Mouse (Mus musculus) neural tube, embryonic 14.5 days (tissue): Measurements from ENCODE around the gene Dnajc13. TPM values are rescaled to one million over a fixed set of nuclear protein-coding genes. Genes with fewer than 3 reads are reported as not detected.

Source experiments
- ATAC-seq: fragments of 200-750 bp; cut with Nextera tagmentation; 2 replicates; pipeline ENCODE4 v1.8.0; 2017; ENCODE audit warnings: low read depth, mild to moderate bottlenecking, moderate TSS enrichment, moderate library complexity
- H3K27ac ChIP-seq: fragments of 300-500 bp; sonication (generic); 2 replicates; pipeline ENCODE4 v1.5.1; 2014; ENCODE audit warnings: low read depth, mild to moderate bottlenecking, control low read depth, low read length, moderate library complexity, mixed read lengths
- H3K27me3 ChIP-seq: fragments of 300-500 bp; sonication (generic); 2 replicates; pipeline ENCODE4 v1.6.1; 2014; ENCODE audit warnings: low read length; ENCODE audit not compliant: control insufficient read depth, insufficient read depth
- H3K36me3 ChIP-seq: fragments of 300-500 bp; sonication (generic); 2 replicates; pipeline ENCODE4 v1.6.1; 2014; ENCODE audit warnings: low read length, mixed read lengths; ENCODE audit not compliant: control insufficient read depth, insufficient read depth
- H3K4me1 ChIP-seq: fragments of 300-500 bp; sonication (generic); 2 replicates; pipeline ENCODE4 v1.6.1; 2014; ENCODE audit warnings: low read length; ENCODE audit not compliant: control insufficient read depth, insufficient read depth
- H3K4me2 ChIP-seq: fragments of 300-500 bp; sonication (generic); 2 replicates; pipeline ENCODE4 v1.6.1; 2014; ENCODE audit warnings: mild to moderate bottlenecking, low read depth, low read length, control low read depth
- H3K4me3 ChIP-seq: fragments of 300-500 bp; sonication (generic); 2 replicates; pipeline ENCODE4 v1.5.1; 2014; ENCODE audit warnings: low read depth, low read length, control low read depth, mixed read lengths
- H3K9ac ChIP-seq: fragments of 300-500 bp; sonication (generic); replicated peaks from 2 replicates; pipeline ENCODE4 v1.6.1; 2014; ENCODE audit warnings: low read depth, mild to moderate bottlenecking, control low read depth, low read length, mixed read lengths
- H3K9me3 ChIP-seq: fragments of 300-500 bp; sonication (generic); 2 replicates; pipeline ENCODE4 v1.6.1; 2016; ENCODE audit warnings: low read length; ENCODE audit not compliant: control insufficient read depth
- WGBS: fragments of 180-500 bp; shearing (Covaris S2); extraction: QIAGEN DNeasy Blood & Tissue Kit; methylation state at CpG from one replicate; pipeline ENCODE4 v1.1.7; 2014; 5-methylcytosine and 5-hydroxymethylcytosine counted together
- polyA plus RNA-seq: library from polyadenylated mRNA; unstranded; fragments of >200 nt; fragmentation: Nextera tagmentation; extraction: Ambion mirVana; gene quantifications from 2 replicates; pipeline ENCODE4 v1.2.1, GENCODE M21; 2014

Gene Dnajc13
- polyA plus RNA-seq, 1 experiment from 2014 or later = 26.1 TPM

DNA sequence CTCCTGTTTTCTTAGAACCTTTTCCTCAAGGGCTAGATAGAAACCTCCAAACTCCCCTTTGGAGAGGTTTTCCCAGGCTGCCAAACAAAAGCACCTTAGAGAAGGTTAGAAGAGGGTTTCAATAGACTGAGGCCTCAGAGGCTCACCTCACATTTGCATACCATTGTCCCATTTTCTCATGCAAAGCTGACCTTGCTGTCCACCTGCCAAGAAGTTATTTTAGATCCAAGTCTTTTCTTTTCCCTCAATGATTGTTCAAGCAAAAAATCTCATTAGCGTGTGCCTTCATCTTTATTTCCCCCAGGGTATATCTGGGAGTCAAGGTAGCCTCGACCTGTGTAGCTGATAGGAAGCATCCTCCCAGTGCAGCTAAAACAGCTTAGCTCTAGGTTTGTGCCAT lies 159.8 kb downstream of the Dnajc13 start:
- Histone ChIP-seq H3K9ac (no peak overlapping the region), H3K27ac (no peak overlapping the region), H3K4me2 (no peak overlapping the region), H3K4me1 (no peaks in the 10 kb centered on the region), H3K27me3 (no peaks in the 10 kb centered on the region), H3K9me3 (no peaks in the 10 kb centered on the region), H3K4me3 (no peak overlapping the region), H3K36me3 (no peaks in the 10 kb centered on the region)
- ATAC-seq = no peak
- WGBS = 41% methylated on average over 2 of the region's 2 CpGs

DNA sequence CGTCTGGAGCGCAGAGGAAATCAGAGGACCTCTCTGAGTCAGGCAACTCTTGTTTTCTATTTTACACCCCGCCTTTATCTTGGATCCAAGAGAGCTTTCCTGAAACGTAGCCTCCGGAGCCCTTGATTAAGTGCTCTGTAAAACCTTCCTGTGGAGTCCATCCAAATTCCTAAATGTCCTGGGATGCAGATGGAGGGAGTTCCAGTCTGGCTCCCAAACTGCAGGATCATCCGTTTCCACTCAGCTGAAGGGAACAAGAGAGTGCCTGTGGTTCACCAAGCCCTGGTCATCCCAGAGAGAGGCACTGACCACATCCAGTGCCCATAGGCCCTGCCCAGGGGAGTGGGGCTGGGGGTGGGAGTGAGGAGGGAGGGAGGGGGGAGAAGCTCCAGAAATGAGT lies 160.4 kb downstream of the Dnajc13 start:
- no peak overlapping the region for H3K9ac ChIP-seq
- no peak overlapping the region for H3K4me3 ChIP-seq
- ATAC-seq = no peak
- H3K4me2 ChIP-seq = no peak overlapping the region
- no peaks in the 10 kb centered on the region for H3K36me3 ChIP-seq
- 34% methylated on average over 6 of the region's 6 CpGs for WGBS
- no peaks in the 10 kb centered on the region for H3K9me3 ChIP-seq
- H3K27ac ChIP-seq = no peak overlapping the region
- H3K4me1 ChIP-seq = no peaks in the 10 kb centered on the region
- H3K27me3 ChIP-seq = no peaks in the 10 kb centered on the region

DNA sequence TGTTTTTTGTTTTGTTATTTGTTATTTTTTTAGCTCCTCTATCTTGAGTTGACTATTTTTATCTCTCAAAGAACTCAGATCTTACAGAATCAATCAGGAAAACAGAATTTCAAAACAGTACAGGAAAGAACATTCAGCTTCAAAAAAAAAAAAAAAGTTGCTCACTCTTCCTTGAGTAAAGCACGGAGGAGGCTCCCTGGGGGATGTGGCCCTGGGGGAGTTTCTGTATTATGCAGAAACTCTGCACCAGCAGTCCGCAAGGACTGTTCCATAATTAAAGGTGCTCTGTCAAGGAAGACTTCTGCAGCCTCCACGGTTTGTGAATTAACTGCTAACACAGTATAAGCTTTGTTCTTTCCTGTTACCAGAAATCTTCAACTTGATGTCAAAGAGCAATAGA lies 161.3 kb downstream of the Dnajc13 start:
- Histone ChIP-seq H3K9me3 (no peaks in the 10 kb centered on the region), H3K4me3 (no peak overlapping the region), H3K27me3 (no peaks in the 10 kb centered on the region), H3K4me1 (no peaks in the 10 kb centered on the region), H3K4me2 (no peak overlapping the region), H3K36me3 (no peaks in the 10 kb centered on the region), H3K9ac (no peak overlapping the region), H3K27ac (no peak overlapping the region)
- no peak for ATAC-seq
- WGBS = 36% methylated on average over 3 of the region's 3 CpGs

Other genes with a start within 250 kb of the Dnajc13 start
- gene Gm28305, start 222.3 kb downstream of the Dnajc13 start, polyA plus RNA-seq = not detected in 2 replicates
- gene Uba5, start 199.8 kb downstream of the Dnajc13 start, polyA plus RNA-seq = 72.6 and 83.2 TPM in 2 replicates
- gene Acad11, start 199.6 kb downstream of the Dnajc13 start, polyA plus RNA-seq = 7.8 and 8.8 TPM in 2 replicates
- 1.4 and 2.2 TPM in 2 replicates for gene Ackr4, start 136.0 kb downstream of the Dnajc13 start, polyA plus RNA-seq
- 0.56 and 1.1 TPM in 2 replicates for gene Acpp, start 74.8 kb upstream of the Dnajc13 start, polyA plus RNA-seq